Mouse (Mus musculus) embryonic stem cell, embryonic (primary cell): ENCODE results near the gene D430041D05Rik.

ENCODE experiments used
- CTCF ChIA-PET, 4 experiments: fragments of 300-600 bp in 2 of 4; fragments of 350-600 bp in 2 of 4; sonication (Branson Sonifier 250); formaldehyde crosslinking; loops; one replicate each; lab custom pipeline; 2022; ENCODE audit warnings: inconsistent platforms in 2 of 4; lab: Charles Lee
- POLR2A ChIA-PET, 4 experiments: fragments of 300-600 bp in 2 of 4; fragments of 350-600 bp in 2 of 4; sonication (Branson Sonifier 250); formaldehyde crosslinking; loops; one replicate each; lab custom pipeline; 2022; ENCODE audit warnings: antibody characterized with exemption in 4 of 4, inconsistent platforms in 1 of 4; lab: Charles Lee

Gene D430041D05Rik

DNA sequence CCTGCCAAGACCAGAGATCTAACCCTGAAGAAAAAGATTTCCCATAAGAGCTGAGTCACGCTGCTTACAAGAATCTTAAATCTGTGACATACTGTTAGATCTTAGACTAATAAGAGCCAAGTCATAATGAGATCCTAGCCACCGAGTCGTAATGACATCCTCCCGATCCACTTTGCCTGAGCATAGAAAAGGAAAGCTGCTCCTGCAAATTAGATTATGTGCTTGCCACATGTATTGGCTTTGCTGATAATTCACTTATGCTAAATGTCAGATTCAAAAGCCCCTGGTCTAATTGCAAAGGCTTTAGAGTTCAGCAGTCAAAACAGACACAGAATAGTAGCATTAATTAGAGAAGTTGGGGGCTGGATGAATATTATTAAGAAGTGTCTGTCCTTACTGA is 164.0 kb downstream of the D430041D05Rik start:
- ChIA-PET POLR2A (no interaction called here), CTCF (no interaction called here)

DNA sequence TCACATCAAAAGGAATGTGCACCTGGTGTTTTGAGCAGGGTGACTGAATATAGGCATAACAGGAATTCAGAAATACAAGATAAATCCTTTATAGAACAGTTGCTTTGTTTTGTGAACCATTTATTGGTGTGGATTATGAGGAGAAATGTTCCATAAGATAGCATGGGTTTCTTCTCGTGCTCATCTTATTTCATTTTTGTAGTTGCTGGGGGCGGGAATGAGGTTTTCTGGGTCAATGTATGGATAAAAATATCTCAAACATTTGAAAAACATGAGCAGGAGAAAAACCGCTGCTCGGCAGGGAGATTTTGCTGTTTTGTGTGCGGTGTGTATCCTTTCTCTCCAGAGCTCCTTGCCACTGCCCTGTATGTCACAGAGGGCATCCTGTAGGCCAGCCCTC is 168.8 kb downstream of the D430041D05Rik start:
- ChIA-PET POLR2A (no interaction called here), CTCF (no interaction called here)

DNA sequence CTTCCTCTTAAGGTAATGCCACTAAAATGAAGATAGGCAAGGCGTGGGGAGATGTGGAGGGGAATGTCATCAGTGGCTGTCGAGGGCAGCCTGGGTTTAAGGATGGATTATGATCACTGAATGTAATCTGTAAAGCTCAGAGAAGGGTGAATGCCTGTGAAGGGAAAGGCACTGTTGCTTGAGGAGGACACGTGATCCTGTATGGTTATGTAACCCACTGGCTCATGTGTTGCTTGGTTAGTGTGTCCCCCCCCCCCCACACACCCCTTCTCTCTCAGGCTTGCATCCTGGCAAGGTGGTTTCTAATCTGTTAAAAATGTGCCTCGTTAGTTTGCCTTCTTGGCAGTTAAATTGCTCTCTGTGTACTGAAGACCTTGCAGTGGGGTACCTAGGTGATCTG is 173.7 kb downstream of the D430041D05Rik start:
- CTCF ChIA-PET: no interaction called here
- POLR2A ChIA-PET: interaction anchor here in 1 of 4 experiments (1.5 kb wide), 1 partner anchor 20 kb away, joined by 3 read pairs; no protein-coding TSS in a partner anchor

DNA sequence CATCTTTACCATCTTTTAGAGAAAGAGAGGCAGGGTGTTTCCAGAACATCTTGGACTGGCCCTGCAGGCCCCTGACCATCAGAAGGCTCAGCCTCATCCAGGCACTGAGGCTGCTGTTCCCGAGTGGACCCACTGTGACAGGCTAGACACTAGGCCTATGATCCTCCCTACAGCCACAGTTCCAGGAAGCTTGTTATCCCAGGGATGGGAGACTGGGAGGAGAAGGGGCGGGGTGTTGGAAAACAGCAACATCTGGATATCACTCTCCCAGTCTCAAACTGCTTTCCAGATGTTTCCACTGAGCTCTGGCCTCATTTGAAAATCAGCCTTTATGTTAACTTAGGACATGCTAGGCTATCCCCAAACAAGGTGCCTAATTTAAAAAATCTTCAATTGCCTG is 180.4 kb downstream of the D430041D05Rik start:
- CTCF ChIA-PET: no interaction called here
- POLR2A ChIA-PET: no interaction called here

DNA sequence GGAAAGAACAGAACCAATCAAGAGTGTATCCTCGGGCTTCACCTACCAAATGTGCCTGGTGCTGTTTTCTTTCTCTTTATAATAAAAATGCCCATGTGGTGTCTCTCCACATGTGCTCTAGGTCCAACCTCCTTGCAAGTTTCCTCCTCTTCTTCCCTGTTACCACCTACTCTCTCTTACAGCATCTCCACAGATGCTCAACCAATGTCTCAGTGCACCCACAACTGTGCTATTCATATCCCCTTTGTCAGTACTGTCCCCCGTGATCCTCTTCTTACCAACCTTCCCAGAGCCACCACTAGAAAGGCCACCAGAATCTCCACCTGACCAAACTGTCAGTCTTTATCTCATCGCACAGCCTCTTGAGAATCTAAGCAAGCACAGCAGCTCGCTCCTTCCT is 184.8 kb downstream of the D430041D05Rik start:
- POLR2A ChIA-PET: interaction anchor here in 1 of 4 experiments (0.9 to 1.4 kb wide), 2 partner anchors 13 to 31 kb away, joined by 3 to 4 read pairs; no protein-coding TSS in a partner anchor
- CTCF ChIA-PET: no interaction called here

DNA sequence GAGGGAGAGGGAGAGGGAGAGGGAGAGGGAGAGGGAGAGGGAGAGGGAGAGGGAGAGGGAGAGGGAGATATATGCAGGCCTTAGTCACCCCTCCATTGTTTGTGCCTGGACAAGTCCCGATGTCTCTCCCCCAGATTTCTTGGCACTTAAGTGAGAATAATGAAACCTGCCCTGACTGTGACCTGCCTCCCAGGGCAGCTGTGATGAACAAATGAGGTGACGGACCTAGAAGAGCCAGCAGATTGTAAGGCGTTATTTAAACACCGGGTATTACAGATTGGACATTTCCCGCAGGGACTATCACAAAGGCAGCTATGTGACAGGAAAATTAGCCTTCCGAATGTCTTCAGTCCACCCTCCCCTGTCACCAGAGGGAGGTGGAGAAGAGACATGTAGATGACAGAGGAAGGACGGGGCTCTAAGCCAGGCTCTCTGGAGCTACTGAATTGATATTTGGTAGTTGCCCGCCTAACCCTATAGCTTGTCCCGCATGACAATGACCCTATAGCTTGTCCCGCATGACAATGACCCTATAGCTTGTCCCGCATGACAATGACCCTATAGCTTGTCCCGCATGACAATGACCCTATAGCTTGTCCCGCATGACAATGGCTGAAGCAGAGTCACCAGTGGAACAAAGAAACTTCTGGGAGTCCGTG is 191.0 kb downstream of the D430041D05Rik start:
- POLR2A ChIA-PET: interaction anchor here in 3 of 4 experiments (0.7 to 2.4 kb wide), 4 partner anchors 9 to 522 kb away, joined by 3 to 9 read pairs (median 7); no protein-coding TSS in a partner anchor
- CTCF ChIA-PET: no interaction called here

DNA sequence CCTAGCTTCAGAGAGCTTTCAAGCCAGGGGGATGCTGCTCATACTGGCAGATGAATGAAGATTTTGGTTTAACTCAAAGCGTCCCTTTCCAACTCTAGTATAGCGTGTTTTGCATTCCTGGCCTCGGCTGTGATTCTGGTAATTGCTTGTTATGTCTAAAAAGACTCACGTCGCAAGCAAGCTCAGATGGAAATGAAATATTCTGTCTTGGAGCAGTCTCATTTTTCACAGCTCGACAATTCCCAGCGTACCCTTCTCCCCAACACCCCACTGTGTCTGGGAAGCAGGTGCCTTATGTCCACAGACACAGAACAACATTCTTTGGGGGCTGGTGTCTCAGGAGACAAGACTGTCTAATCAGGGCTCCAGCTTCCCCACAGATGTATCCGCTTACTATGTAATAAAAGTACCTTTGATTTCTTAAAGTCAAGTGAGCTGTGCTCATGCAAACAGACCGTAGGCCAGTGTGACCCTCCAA is 192.2 kb downstream of the D430041D05Rik start:
- ChIA-PET POLR2A (interaction anchor here in 1 of 4 experiments (1.3 to 2.1 kb wide), 2 partner anchors 10 to 18 kb away, joined by 3 to 9 read pairs; no protein-coding TSS in a partner anchor), CTCF (interaction anchor here in 1 of 4 experiments (0.7 kb wide), 1 partner anchor 15 kb away, joined by 4 read pairs; no protein-coding TSS in a partner anchor)

DNA sequence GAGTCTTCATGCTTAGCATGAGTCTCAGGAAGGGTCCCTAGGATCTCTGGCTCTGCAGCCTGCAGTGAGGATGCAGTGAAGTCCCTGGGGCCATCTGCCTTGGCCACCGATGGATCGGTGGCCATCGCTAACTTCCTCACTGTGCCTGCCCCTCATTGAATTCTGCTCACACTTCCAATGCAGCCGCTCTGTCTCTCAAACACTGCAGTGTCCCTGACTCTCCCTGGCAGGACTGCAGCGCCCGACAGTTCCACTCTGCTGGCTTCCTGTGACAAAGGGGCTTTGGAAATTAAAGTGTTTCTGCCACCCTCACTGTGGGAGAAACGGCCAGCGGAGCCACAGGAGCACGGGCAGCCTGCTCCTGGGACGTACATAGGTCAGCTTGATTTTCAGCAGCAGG is 192.7 kb downstream of the D430041D05Rik start:
- ChIA-PET POLR2A (interaction anchor here in 2 of 4 experiments (0.8 to 1.3 kb wide), 2 partner anchors 10 to 20 kb away, joined by 3 read pairs; no protein-coding TSS in a partner anchor), CTCF (no interaction called here)

DNA sequence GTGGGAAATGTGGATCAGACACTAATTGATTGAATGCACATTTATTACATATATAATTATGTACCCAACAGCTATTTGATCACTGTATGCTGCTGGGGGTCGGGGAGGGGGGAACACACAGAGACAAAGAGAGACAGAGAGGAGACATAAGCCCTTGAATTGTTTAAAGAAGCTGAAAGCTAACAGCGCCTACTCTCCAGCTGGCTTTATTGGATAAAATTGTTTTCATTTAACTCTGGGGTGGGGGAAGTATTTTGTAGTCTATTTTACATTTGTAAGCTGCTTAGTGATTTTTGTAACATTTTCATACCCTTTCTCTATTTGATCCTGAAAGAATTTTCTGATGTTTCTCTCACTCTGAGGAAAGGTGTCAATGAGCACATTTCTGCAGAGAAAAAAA is 201.4 kb downstream of the D430041D05Rik start:
- CTCF ChIA-PET: no interaction called here
- POLR2A ChIA-PET: interaction anchor here in 1 of 4 experiments (1.8 to 1.9 kb wide), 2 partner anchors 10 to 11 kb away, joined by 3 to 8 read pairs; no protein-coding TSS in a partner anchor

DNA sequence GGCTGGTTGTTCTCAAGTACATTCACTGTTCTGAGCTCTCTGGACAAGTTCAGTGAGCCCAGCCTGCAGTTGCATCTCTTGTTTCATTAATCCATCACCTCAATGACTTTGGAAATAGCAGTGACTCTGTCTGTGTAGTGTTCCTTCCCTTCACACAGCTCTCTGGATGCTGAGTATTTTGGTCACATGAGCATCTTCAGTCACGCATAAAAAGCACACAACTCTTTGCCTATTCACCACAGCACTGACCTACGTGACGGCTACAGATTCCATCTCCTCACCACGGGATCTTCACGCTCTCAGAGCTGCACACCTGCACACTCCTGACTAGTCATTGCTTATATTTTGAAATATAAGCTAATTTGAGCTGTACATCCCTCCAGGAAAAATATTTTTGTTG is 202.4 kb downstream of the D430041D05Rik start:
- ChIA-PET CTCF (no interaction called here), POLR2A (interaction anchor here in 3 of 4 experiments (1.0 to 1.9 kb wide), 7 partner anchors 9 to 112 kb away, joined by 3 to 9 read pairs (median 4); partner anchors contain the start of gene Cd59a (in 1 of the 3))

DNA sequence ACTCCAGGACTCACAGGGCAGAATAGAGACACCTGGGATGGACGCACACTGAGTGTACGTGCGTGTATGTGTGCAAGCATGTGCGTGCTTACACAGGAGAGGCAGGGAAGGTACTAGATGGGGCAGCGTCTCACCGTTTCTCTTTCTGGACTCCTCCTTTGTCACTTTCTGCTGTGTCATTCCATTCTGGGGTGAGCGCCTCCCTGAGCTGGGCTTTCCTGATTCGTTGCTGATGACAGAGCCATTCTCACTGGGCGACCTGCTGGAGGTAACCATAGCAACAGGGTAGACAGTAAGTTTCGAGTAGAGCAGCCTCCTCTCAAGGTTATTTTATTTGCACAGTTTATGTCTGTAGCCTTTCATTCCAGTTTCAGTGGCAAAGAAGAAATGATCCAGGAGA is 202.9 kb downstream of the D430041D05Rik start:
- POLR2A ChIA-PET: interaction anchor here in 3 of 4 experiments (1.0 to 1.9 kb wide), 7 partner anchors 9 to 112 kb away, joined by 3 to 9 read pairs (median 4); partner anchors contain the start of gene Cd59a (in 1 of the 3)
- CTCF ChIA-PET: no interaction called here

DNA sequence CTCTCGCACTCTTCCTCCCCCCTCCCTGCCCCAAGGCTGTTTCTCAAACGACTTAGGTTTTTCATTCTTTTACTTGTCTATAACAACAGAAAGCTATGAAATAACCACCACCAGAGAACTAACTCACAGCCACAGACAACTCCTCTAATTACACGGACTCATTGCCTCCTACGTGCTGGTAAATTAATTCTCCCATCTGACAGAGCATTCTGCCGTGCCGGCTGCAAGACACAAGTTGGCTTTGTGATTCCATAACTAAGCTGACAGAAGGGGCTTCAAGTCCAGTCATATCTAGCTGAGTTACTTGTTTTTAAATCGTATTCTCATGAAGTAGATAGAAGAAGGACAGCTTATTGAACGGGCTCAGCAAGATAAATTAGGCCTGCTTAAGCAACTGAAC is 205.2 kb downstream of the D430041D05Rik start:
- POLR2A ChIA-PET: interaction anchor here in 1 of 4 experiments (1.1 kb wide), 2 partner anchors 60 to 83 kb away, joined by 3 read pairs; partner anchors contain the start of gene A930018P22Rik
- CTCF ChIA-PET: interaction anchor here in 2 of 4 experiments (0.6 to 1.6 kb wide), 2 partner anchors 9 to 258 kb away, joined by 4 to 8 read pairs; no protein-coding TSS in a partner anchor

DNA sequence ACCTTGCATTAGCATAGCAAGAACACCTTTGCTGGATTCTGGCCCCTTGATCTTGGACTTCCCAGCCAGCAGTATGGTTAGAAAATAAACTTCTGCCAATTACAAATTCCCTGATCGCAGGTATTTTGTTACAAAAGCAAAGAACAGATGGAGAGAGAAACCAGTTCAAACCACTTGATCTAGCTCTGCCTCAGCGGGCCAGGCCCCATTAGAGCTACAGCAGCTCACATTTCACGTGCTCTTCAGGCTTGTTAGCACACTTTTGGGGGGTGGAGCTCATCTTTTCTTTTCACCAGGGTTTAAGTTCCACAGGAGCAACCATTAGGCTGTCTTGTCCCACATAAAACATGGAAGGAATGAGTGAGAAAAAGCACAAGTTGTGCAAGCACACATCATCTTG is 210.6 kb downstream of the D430041D05Rik start:
- ChIA-PET CTCF (no interaction called here), POLR2A (interaction anchor here in 2 of 4 experiments (0.8 to 2.6 kb wide), 7 partner anchors 8 to 359 kb away, joined by 3 to 9 read pairs (median 6); partner anchors contain the start of gene A930018P22Rik (in 1 of the 2))

DNA sequence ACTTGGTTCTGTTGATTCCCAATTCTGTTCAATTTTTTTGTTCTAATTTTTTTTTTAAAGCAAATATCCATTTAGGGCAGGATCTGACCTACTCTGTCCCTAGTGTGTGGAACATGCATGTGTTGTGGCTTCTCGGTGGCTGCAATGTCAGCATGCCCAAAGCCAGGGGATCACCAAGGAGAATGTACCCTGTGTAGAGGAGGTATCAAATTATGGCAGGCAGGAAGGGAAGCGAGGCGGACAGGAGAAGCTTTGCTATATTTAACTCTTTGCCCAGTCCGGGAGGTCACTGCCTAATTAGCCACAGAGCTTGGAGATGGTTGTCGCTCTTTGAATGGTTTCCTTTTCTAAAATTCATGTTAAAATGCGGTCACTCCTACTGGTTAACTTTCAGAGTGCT is 212.6 kb downstream of the D430041D05Rik start:
- POLR2A ChIA-PET: interaction anchor here in 1 of 4 experiments (1.5 to 3.0 kb wide), 3 partner anchors 10 to 76 kb away, joined by 3 to 8 read pairs (median 8); partner anchors contain the start of gene A930018P22Rik
- CTCF ChIA-PET: no interaction called here

DNA sequence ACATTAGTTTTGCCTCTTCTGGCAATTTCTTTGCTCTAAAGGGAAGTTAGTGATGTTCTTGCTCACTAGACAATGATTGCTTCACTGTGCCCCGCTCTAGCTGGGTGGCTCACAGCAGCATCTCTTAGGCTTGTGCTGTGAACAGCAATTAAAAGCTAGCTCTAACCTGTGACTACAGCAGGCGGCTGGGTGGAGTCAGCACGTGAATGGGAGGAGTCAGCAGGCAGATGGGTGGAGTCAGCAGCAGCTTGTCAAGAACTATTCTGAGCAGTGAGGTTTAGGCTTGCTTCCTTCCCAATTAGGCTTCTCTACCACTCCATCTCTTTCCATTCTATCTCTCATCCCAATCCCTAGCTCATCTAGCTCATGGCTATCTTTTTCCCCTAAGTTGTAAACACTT is 213.5 kb downstream of the D430041D05Rik start:
- CTCF ChIA-PET: interaction anchor here in 2 of 4 experiments (1.0 to 1.9 kb wide), 2 partner anchors 8 to 74 kb away, joined by 3 to 4 read pairs; partner anchors contain the start of gene A930018P22Rik (in 1 of the 2)
- POLR2A ChIA-PET: interaction anchor here in 3 of 4 experiments (0.6 to 3.0 kb wide), 9 partner anchors 11 to 214 kb away, joined by 3 to 9 read pairs (median 4); partner anchors contain the start of genes A930018P22Rik (in 1 of the 3), D430041D05Rik (in 1 of the 3) and Gm10912 (in 1 of the 3)

DNA sequence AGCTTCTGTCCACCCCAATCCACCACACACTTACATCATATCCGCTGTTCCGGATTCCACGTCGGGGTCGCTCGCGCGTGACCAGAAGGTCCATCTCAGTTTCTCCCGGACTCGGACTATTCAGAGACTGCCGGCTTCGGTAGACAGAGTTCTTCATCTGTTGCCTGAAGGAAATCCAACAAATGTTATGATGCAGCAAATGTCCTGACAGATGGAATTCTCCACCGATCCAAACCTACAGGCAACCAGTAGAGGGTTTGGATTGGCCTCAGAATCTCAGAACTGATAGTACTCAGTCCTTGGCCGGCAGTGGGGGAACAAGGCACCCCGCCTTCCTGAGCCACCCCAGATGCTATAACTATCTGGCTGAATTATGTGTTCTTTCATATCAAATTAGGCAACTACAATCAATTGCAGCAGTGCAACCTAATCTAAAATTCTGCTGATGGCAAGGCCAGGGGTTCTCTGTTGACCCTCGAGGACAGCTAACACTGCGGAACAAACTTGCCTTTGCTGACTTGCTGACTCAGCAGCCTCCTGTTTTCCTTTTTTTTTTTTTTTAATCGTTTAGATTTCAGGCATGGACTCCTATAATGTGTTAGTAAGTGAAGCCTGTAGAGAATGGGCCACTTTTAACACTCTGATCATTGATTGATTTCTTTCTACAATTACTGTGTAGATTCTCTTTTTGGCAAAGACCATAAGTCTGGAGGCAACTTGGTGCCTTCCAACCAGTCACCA is 218.2 kb downstream of the D430041D05Rik start:
- CTCF ChIA-PET: no interaction called here
- POLR2A ChIA-PET: interaction anchor here in 1 of 4 experiments (0.6 kb wide), 2 partner anchors 15 to 274 kb away, joined by 3 read pairs; no protein-coding TSS in a partner anchor

DNA sequence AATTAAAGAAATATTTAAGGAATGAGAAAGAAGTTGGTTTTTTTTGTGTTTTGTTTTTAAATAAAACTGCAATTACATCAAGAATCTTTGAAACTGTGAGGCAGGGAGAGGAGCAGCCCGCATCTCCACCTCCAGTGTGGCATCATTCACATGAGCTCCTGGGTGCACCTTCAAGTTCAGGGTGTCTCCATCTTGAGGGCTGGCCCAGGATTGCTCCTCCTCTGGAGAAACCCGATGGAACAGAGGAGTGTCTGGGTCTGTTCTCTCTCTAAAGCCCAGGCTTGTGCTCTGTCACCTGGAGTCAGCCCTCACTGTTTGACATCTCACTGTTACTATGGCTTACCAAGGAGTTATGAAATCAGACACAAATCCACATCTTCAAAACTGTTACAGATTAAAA is 219.1 kb downstream of the D430041D05Rik start:
- CTCF ChIA-PET: no interaction called here

DNA sequence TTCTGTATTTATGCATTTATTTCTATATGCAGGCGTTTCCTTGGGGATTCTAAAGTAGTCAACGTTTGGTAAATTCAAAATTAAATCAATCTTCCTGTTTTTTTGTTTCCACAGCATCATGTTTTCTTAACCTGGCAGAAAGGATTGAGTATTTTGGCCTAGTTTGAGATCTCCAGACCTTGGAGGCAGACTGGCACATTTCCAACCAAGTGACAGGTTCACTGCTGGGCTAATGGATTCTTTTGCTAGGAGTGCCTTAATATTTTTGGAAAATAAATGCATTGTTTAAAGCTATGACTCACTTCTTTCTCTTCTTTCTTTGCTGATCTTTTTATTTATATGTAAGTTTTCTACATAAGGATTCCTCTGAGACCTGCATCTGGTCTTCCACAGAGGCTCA is 222.0 kb downstream of the D430041D05Rik start:
- ChIA-PET POLR2A (interaction anchor here in 1 of 4 experiments (1.3 kb wide), 1 partner anchor 12 kb away, joined by 3 read pairs; no protein-coding TSS in a partner anchor), CTCF (no interaction called here)

More for the DNA sequence above, 219.1 kb downstream of the D430041D05Rik start:
- POLR2A ChIA-PET: no interaction called here
